ENCODE assay signal across 9 mouse cellular contexts in genomic region chr2:32079191-32079725, GRCm38 (mm10). TPM values are rescaled to one million over a fixed set of nuclear protein-coding genes. Genes with fewer than 3 reads are reported as not detected.
A peak's percentile ranks its signal among the peaks of the same experiment; 100 is the strongest.
DNase-seq lines count a peak whose midpoint lies in the region; ATAC-seq and TF ChIP-seq lines count a peak whose summit lies in the region.
"Had no signal": no experiment of that assay in that cellular context is flagged by ENCODE, and none has a peak within 500 bp of the region (broad histone marks: within the 10 kb centered on the region; RNA-seq: fewer than 3 reads in every experiment).

No protein-coding gene starts in this region.

- no peaks in the 10 kb centered on the region for H3K79me2 ChIP-seq in myocyte (ENCODE audit: control insufficient read depth, insufficient read depth)

- H3K4me2 ChIP-seq in kidney, postnatal 0 days (ENCODE audit: low read length), result no peak overlapping the region
- peak overlapping the region; percentile 50 for H3K4me2 ChIP-seq in myocyte (ENCODE audit: low read depth)
- H3K4me2 ChIP-seq in forebrain, postnatal 0 days (ENCODE audit: low read depth), result no peak overlapping the region

- DNase-seq in kidney, postnatal 0 days (ENCODE audit: low spot score), result no peak
- no peak for DNase-seq in kidney, adult 18-20 months
- peak; percentile 62 to 83 for DNase-seq in adrenal gland, adult (ENCODE audit: inconsistent age in 2 of 2, low spot score in 1 of 2)
- DNase-seq in brain, adult 2 months (ENCODE audit: low read depth, low spot score), result peak; percentile 56
- DNase-seq in embryo, embryonic 10.5 days (ENCODE audit: low spot score), result no peak
- no peak for DNase-seq in frontal cortex, postnatal 36 days (ENCODE audit: low spot score in 2 of 2)
- DNase-seq in forebrain, postnatal 0 days, result no peak

- peak; percentile 46 for TF ChIP-seq POLR2A in myocyte (IDR thresholded peaks at IDR 0.05; ENCODE audit: insufficient read length, low read depth)

- H3K4me3 ChIP-seq in kidney, postnatal 0 days (replicated peaks; ENCODE audit: low read depth, low read length), result no peak overlapping the region
- H3K4me3 ChIP-seq in myocyte, result no peak overlapping the region
- no peak overlapping the region for H3K4me3 ChIP-seq in forebrain, postnatal 0 days (ENCODE audit: low read depth, low read length)

- H3K9ac ChIP-seq in kidney, postnatal 0 days (ENCODE audit: low read depth, low read length), result no peak overlapping the region
- no peak overlapping the region for H3K9ac ChIP-seq in forebrain, postnatal 0 days

- 82% methylated on average over 14 of the region's 14 CpGs for WGBS in kidney, postnatal 0 days
- WGBS in forebrain, postnatal 0 days, result 88% methylated on average over 14 of the region's 14 CpGs

- peaks cover 13% of the 10 kb centered on the region for H3K4me1 ChIP-seq in kidney, postnatal 0 days (replicated peaks; ENCODE audit: insufficient read depth, low read length)
- H3K4me1 ChIP-seq in forebrain, postnatal 0 days (ENCODE audit: insufficient read depth), result no peaks in the 10 kb centered on the region

- H3K27ac ChIP-seq in kidney, postnatal 0 days, result 0 out of 2 replicates have a peak overlapping the region, but pooled peaks have one; percentile 39
- H3K27ac ChIP-seq in forebrain, postnatal 0 days (ENCODE audit: low read depth, low read length), result no peak overlapping the region

- H3K27me3 ChIP-seq in kidney, postnatal 0 days (ENCODE audit: insufficient read depth, low read length), result peaks cover 15% of the 10 kb centered on the region; the same call in 1 of the 2 replicates
- H3K27me3 ChIP-seq in myocyte (ENCODE audit: control insufficient read depth, insufficient read depth, insufficient read length), result peaks cover 35% of the 10 kb centered on the region
- peaks cover 22% of the 10 kb centered on the region for H3K27me3 ChIP-seq in forebrain, postnatal 0 days (ENCODE audit: insufficient read depth, low read length)

- H3K9me3 ChIP-seq in kidney, postnatal 0 days (replicated peaks; ENCODE audit: low read length), result no peaks in the 10 kb centered on the region
- H3K9me3 ChIP-seq in forebrain, postnatal 0 days (ENCODE audit: low read length), result no peaks in the 10 kb centered on the region

- no peak for ATAC-seq in kidney, postnatal 0 days (replicated peaks; ENCODE audit: low FRiP score, low read depth)
- no peak for ATAC-seq in forebrain, postnatal 0 days
- ATAC-seq: Patski had no signal

- TF ChIP-seq CTCF in kidney, postnatal 0 days (IDR thresholded peaks at IDR 0.05; ENCODE audit: low read depth), result no peak
- TF ChIP-seq CTCF in forebrain, postnatal 0 days (IDR thresholded peaks at IDR 0.05; ENCODE audit: low read depth), result no peak

- H3ac ChIP-seq in myocyte (ENCODE audit: control insufficient read depth, insufficient read length), result no peak overlapping the region

- no peaks in the 10 kb centered on the region for H3K36me3 ChIP-seq in kidney, postnatal 0 days (ENCODE audit: insufficient read depth, low read length)
- no peaks in the 10 kb centered on the region for H3K36me3 ChIP-seq in myocyte (ENCODE audit: control insufficient read depth, insufficient read depth)
- H3K36me3 ChIP-seq in forebrain, postnatal 0 days (ENCODE audit: insufficient read depth), result no peaks in the 10 kb centered on the region

TF ChIP-seq in myocyte, 11 proteins besides CTCF, POLR2A, EP300 and RAD21:
- TF ChIP-seq USF1 (IDR thresholded peaks at IDR 0.05; ENCODE audit: low read depth) (no peak), TCF12 (IDR thresholded peaks at IDR 0.05; ENCODE audit: insufficient read depth, poor library complexity, severe bottlenecking) (peak; percentile 64), TCF3 (IDR thresholded peaks at IDR 0.05; ENCODE audit: insufficient read length, low read depth) (no peak), MYOD1 (IDR thresholded peaks at IDR 0.05; ENCODE audit: control insufficient read depth in 1 of 3, insufficient read length in 2 of 3, low read depth in 2 of 3) (peak in 2 of 3 experiments; percentile 77 to 94), MAX (IDR thresholded peaks at IDR 0.05; ENCODE audit: low read depth) (no peak), MYOG (IDR thresholded peaks at IDR 0.05; ENCODE audit: control insufficient read depth in 1 of 3, insufficient read depth in 1 of 3, insufficient read length in 2 of 3, low read depth in 2 of 3) (peak in 2 of 3 experiments; percentile 6 to 84), POLR2AphosphoS2 (IDR thresholded peaks at IDR 0.05; ENCODE audit: insufficient read length, low read depth) (peak; percentile 23)

RNA-seq across cellular contexts. Expression of gene Fam78a, which starts 5.4 kb away (rescaled TPM):
- polyA plus RNA-seq in kidney, postnatal 0 days (2015; fragmentation: Nextera tagmentation; extraction: Ambion mirVana), result 0.79 and 0.82 TPM in 2 replicates
- polyA plus RNA-seq in myocyte (2012; fragmentation: generic; extraction: Trizol), result 4.7 TPM
- total RNA-seq in forebrain, postnatal 0 days (2014; rRNA removed), result 0.38 and 0.62 TPM in 2 replicates
- 0.38 and 0.39 TPM in 2 replicates for polyA plus RNA-seq in forebrain, postnatal 0 days (2015; fragmentation: Nextera tagmentation; extraction: Ambion mirVana)

RNA-seq across cellular contexts. Expression of gene Plpp7, which starts 16.1 kb away (rescaled TPM):
- 4.5 and 4.7 TPM in 2 replicates for polyA plus RNA-seq in kidney, postnatal 0 days (2015; fragmentation: Nextera tagmentation; extraction: Ambion mirVana)
- 60.6 TPM for polyA plus RNA-seq in myocyte (2012; fragmentation: generic; extraction: Trizol)
- 21.5 and 28.6 TPM in 2 replicates for total RNA-seq in forebrain, postnatal 0 days (2014; rRNA removed)
- 23.4 and 24.0 TPM in 2 replicates for polyA plus RNA-seq in forebrain, postnatal 0 days (2015; fragmentation: Nextera tagmentation; extraction: Ambion mirVana)

Comparison
In these comparisons a context has a peak if more than half of its experiments do, and no peak if none do; other contexts are left out.
1. DNase-seq: peak in adrenal gland, adult (2 of 2) and brain, adult 2 months (single experiment); none in kidney, postnatal 0 days (single experiment), kidney, adult 18-20 months (single experiment), embryo, embryonic 10.5 days (single experiment), frontal cortex, postnatal 36 days (0 of 2) and forebrain, postnatal 0 days (single experiment).